Mouse (Mus musculus) hindlimb bud, embryonic 11.5 days (tissue): ENCODE measurements around the gene Shq1.

Experiments used
- DNase-seq: peaks from one replicate; pipeline ENCODE4 v3.0.0-alpha.2; 2012; ENCODE audit warnings: low read depth, low spot score; ENCODE audit errors: extremely low spot score

Shq1 gene

GRCm38 (mm10) chr6:100670880-100671344 is at the start of gene Shq1:
Shq1 (minus strand) TSS chr6:100671157.
- DNase-seq, result peak; percentile 61

GRCm38 (mm10) chr6:100720098-100720501 is 49.1 kb upstream of the Shq1 start:
- no peak for DNase-seq

DNA sequence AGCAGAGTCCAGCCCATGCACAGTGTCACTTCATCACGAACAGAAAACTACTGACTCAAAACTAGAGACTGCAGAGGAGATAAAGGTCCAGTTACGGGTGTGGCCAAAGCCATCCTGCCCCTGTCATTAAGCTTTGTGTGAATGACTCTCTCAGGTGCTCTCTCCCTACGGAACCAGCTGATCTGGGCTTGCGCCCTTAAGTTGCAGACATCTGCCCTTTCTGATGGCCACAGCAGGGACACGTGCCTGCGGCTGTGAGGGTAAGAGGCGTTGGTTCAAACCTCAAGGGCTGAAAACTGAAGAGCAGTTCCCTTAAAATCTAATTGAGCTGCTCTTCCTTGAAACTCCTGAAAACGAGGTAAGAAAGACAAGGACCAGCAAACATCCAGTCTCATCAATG is 45.9 kb upstream of the Shq1 start:
- no peak for DNase-seq

GRCm38 (mm10) chr6:100716152-100716551 is 45.2 kb upstream of the Shq1 start:
- no peak for DNase-seq

- DNase-seq, result no peak
Observed at GRCm38 (mm10) chr6:100715296-100715828, 44.4 kb upstream of the Shq1 start.

- no peak for DNase-seq
Observed at GRCm38 (mm10) chr6:100710866-100711265, 39.9 kb upstream of the Shq1 start.

- no peak for DNase-seq
Observed at GRCm38 (mm10) chr6:100710170-100710569, 39.2 kb upstream of the Shq1 start.

DNA sequence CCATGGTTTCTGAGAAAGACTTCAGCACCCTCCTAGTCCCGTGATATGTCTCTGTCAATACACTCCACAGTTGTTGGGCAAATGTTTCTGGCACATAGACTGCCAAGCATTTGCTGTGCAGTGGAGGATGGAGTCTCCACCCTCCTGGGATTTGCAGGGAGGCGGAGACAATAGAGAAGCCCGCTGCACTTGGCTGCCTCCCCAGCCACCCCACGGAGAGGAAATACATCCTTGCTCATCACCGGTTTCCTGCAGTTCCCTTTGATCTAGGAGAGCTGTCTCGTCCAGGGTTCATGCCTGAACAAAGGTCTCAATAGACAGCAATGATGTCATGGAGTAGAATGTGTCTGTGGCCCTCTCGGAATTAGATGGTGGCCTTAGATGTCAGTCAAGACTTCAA is 38.5 kb upstream of the Shq1 start:
- DNase-seq, result no peak

- DNase-seq, result no peak
Observed at GRCm38 (mm10) chr6:100708996-100709395, 38.0 kb upstream of the Shq1 start.

- DNase-seq, result no peak
Observed at GRCm38 (mm10) chr6:100708248-100708647, 37.3 kb upstream of the Shq1 start.

GRCm38 (mm10) chr6:100707557-100707956 is 36.6 kb upstream of the Shq1 start:
- DNase-seq, result no peak

DNA sequence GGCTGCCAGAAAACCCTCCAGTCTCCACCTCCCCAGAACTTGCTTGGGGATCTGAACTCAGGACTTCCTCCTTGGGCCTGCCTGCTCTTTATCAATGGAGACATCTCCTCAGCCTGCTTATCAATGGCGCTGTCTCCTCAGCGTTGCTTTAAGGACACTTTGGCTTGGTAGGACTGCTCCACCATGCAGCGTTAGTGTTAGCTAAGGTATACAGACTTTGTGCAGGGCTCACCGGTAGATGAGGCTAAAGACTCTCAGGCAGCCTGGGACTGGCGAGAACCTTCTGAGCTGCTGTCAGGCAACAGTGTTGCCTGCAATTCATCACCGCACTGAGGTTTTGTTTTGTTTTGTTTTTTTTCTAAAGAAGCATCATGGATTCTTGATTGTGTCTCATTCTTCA is 35.9 kb upstream of the Shq1 start:
- DNase-seq, result no peak

- DNase-seq, result no peak
Observed at GRCm38 (mm10) chr6:100705366-100705811, 34.4 kb upstream of the Shq1 start.

DNA sequence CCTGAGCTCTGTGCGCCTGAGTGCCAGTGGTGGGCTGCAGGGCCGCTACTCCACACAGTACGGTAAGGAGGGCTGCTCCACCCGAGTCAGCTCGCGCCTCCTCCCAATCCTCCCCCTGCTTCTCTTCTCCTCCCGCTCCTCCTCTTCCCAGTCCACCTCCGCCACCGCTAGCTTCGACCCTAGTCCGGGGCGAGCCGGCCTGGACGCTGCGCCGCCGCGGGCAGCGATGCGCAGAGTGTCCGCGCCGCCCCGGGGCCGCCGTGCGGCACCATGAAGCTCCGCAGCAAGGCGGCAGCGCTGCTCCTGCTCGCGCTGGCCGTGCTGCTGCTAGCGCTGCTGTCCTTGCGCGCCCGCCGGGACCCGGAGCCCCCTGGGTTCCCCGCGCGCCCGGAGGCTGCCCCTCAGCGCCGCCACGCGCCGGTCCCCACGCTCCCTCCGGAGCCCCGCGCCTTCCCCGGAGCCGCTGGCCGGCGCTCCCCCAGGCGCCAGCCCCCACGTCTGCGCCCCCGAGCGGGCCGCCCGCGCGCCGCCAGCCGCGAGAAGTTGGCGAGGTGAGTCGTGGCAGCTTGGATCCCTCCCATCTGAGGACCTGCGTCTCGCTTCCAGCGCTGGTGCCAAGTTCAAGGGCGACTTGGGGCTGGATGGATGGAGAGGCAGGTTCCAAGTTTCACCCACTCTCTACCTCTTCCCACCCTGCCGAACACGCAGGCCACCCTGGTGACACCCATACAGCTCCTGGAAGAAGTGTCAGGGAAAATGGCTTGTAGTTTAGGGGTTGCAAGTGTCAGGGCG is 33.8 kb upstream of the Shq1 start, which contains the start of gene Gxylt2:
Gxylt2 (plus strand) TSS at position 161 of the 792 bp plus-strand sequence.
- peak; percentile 33 for DNase-seq

DNA sequence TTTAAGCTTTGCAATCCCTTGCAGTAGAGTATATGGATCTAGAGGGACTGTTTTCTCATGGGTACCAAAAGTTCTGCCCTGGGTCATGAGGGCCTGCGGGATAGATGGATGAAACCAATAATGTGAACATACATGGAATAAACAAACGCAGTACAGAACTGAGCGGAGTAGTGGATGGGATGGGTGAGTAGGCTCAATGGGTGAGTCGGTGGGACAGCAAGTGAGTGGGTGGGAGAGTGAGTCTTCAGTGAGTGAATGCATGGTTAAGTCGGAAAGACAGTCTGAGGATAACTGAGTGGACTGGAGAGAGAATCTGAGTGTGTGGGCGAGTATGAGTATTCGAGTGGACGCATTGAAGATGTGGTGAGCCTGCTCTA is 33.2 kb upstream of the Shq1 start:
- DNase-seq, result no peak

DNA sequence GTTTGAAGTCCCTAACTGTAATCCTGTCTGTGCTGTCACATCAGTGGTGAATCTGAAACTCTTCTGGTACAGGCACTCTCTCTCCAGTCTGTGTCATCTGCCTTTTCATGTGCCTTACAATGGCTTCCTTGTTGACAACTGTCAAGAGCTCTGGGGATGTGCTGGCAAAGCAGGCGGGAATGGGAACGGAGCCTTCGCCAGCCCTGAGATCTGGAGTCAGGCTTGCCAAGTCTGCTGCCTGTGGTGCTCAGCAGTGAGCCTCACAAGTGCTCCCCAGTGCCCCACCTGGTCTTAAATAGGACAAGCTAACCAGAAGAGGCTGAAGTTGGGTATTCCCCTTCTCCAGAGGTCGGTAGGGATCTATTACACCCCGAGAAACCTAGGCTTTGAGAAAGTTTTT is 29.8 kb upstream of the Shq1 start:
- DNase-seq, result no peak

- DNase-seq, result no peak
Observed at GRCm38 (mm10) chr6:100699986-100700385, 29.0 kb upstream of the Shq1 start.

GRCm38 (mm10) chr6:100686341-100686740 is 15.4 kb upstream of the Shq1 start:
- no peak for DNase-seq

- DNase-seq, result no peak
Observed at GRCm38 (mm10) chr6:100678636-100679035, 7.7 kb upstream of the Shq1 start.

- no peak for DNase-seq
Observed at GRCm38 (mm10) chr6:100676461-100676860, 5.5 kb upstream of the Shq1 start.

- DNase-seq, result peak; percentile 41
Observed at GRCm38 (mm10) chr6:100674974-100675373, 4.0 kb upstream of the Shq1 start.

DNA sequence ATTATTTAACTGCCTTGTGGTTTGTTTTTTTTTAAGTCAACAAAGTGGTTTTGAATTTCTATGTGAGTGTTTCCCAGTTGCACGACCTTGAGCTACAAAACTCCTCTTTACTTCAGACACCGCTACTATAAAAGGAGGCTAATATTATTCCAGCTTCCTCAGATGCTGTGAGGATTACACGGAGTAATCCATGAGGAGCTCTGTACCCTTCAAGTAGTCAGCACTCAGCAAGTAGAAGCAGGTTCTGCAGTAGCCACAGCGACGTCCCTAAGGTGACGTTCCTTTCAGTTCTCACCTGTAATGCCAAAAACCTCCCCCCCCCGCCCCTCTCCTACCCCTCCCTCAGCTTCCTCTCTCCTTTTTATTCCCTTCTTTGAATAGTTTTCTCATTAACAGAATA is 444 bp upstream of the Shq1 start:
- DNase-seq, result no peak
